Mouse (Mus musculus): Measurements from ENCODE around the gene Cx3cl1. TPM values are rescaled to one million over a fixed set of nuclear protein-coding genes. Genes with fewer than 3 reads are reported as not detected.

Gene Cx3cl1
- not detected in 3 replicates for total RNA-seq (2017)

DNA sequence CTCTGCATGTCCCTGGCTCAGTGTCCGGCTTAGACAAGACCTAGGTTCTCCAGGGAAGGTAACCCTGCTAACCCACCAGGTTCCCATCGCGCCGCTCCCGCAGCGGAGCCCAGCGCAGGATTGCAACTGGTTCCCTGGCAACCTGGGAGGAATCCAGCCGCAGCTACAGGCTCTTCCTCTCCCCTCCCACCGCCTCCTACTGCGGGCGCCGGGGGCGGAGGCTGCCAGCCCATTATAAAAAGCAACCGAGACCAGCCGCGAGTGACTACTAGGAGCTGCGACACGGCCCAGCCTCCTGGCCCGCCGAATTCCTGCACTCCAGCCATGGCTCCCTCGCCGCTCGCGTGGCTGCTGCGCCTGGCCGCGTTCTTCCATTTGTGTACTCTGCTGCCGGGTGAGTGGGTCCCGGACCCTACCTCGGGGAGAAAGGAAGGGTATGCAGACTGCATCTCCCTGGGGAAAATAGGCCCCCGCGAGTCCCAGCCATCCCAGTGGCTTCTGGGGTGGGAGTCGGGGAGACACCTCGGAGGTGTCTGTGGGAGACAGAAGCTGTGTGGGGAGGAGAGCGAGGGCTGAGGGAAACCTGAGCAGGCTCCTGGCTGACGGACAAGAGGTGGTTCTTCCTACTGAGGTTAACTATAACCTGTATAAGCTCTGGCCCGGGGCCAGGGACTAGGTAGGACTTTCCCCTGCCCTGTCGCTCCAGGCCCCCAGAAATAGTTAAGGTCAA, at the start of gene Cx3cl1:
Gene Cx3cl1, plus strand, starts transcription at position 69 of the 730 bp plus-strand sequence.
- no peak for ATAC-seq (replicated peaks; ENCODE audit: insufficient number of reproducible peaks, low FRiP score, low TSS enrichment, poor library complexity, severe bottlenecking)

DNA sequence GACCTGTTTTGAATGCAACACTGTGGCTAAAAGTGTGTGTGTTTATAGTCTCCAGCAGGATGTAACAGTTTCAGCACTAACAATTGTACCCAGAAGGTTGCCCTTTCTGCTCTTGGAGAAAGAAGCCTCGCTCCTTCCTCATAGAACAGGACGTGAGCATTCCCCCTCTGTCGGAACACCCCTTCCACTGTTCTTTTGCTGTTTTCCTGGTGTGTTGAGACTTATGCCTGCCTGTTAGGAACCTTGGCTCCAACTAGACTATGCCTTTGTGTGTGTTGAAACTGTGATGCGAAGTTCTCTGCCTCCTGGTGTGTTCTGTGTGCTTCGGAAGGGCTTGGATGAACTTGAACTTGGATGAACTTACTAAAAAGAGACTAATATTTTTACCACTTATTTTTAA, 45.8 kb upstream of the Cx3cl1 start:
- no peak for ATAC-seq (replicated peaks; ENCODE audit: insufficient number of reproducible peaks, low FRiP score, low TSS enrichment, poor library complexity, severe bottlenecking)

- ATAC-seq (replicated peaks; ENCODE audit: insufficient number of reproducible peaks, low FRiP score, low TSS enrichment, poor library complexity, severe bottlenecking), result no peak
Measured at GRCm38 (mm10) chr8:94729301-94729700, 42.5 kb upstream of the Cx3cl1 start.

DNA sequence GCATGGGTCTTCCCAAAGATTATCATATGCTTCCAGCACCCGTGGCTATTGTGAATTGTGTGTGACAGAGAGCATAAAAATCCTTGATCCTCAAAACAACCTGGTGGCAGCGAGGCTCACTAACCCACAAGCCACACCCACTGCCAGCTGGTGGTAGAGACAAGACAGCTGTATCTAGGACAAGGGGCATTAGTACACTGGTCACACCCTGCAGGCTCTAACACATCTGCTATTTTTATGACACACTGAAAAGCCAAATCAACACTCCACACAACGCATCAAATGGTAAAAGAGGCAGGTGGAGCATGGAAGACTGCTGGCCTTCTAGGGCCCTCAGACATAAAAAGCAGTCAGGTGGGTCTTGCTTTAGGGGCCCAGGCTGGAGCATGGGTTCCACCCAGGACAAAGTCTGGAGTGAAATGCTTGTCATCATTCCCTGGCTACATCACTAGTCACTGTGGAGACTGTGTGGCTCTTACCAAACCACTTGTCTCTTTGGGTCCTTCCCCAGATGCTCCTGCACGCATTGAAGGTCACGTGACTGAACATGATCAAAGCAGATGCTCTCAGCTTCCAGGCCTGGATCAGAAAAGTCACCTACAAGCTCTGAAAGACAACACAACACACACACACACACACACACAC, 37.9 kb upstream of the Cx3cl1 start:
- no peak for ATAC-seq (replicated peaks; ENCODE audit: insufficient number of reproducible peaks, low FRiP score, low TSS enrichment, poor library complexity, severe bottlenecking)

DNA sequence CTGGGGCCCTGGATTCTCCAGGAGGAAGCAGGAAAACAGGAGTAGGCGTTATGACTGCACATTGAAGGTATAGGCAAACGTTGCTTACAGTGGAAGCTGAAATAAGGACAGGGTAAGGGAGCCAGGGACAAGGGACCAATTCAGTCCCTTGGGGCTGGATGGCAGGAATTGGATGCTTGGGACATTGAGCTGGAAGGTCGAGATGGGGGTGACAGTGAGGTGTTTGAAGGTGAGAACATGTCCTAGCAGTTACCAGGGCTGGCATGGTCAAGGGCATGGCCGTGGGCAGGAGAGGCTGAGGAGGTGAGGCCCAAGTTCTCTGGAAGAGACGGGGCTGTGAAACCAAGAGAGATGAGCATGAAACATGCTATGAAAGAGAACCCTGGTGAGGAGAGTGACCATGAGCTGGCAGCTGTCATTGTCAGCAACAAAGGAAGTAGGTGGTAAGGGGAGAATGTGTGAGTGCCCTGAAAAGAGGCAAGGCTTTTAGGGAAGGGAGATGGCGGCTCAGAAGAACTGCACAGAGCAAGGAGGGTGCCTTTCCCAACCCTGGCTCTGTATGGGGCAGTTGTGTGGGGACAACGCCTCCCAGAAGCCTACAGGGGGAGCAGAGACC, 37.0 kb upstream of the Cx3cl1 start:
- no peak for ATAC-seq (replicated peaks; ENCODE audit: insufficient number of reproducible peaks, low FRiP score, low TSS enrichment, poor library complexity, severe bottlenecking)

DNA sequence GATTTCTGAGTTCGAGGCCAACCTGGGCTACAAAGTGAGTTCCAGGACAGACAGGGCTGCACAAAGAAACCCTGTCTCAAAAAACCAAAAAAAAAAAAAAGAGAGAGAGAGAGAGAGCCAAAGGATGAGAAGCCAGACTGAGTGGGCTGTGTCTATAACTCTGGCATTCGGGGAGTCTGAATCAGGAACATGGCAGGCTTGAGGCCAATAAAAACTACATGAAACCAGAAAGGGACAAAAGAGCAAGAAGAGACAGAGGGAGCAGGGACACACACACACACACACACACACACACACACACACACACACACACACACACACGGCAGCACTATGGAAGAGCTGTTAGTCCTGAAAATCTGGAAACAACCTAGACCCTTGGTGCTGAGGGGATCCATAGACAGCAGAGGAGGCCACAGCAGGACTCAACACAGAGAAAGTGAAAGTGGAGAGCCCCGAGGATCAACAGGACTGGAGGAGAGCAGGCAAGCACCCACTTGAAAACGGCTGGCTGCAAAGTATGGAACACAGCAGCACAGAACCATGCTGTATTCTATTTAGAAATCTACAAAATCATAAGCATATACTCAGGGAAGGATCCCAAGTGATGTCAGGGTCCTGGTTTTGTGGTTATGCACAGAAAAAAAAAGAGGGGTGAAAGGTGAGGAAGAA, 36.2 kb upstream of the Cx3cl1 start:
- no peak for ATAC-seq (replicated peaks; ENCODE audit: insufficient number of reproducible peaks, low FRiP score, low TSS enrichment, poor library complexity, severe bottlenecking)

- ATAC-seq (replicated peaks; ENCODE audit: insufficient number of reproducible peaks, low FRiP score, low TSS enrichment, poor library complexity, severe bottlenecking), result no peak
Measured at GRCm38 (mm10) chr8:94739829-94740228, 32.0 kb upstream of the Cx3cl1 start.

- no peak for ATAC-seq (replicated peaks; ENCODE audit: insufficient number of reproducible peaks, low FRiP score, low TSS enrichment, poor library complexity, severe bottlenecking)
Measured at GRCm38 (mm10) chr8:94740591-94740990, 31.2 kb upstream of the Cx3cl1 start.

DNA sequence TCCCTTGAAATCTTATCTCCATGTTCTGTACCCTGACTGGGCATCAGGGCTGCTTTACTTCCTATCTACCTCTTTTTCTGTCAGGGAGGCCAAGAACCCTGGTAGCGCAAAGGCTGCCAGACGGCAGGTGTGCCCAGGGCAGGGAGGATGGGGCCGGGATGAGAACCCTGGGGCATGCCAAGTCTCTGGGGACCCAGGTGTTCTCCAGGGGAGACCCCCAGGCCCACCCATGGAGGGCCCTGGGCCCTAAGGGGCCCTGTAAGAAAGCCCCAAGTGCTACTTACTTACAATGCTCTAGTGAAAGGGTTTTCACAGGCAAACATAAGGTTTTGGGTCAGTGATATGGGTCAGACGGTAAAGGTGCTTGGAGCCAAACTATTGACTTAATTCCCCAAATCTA, 30.1 kb upstream of the Cx3cl1 start:
- ATAC-seq (replicated peaks; ENCODE audit: insufficient number of reproducible peaks, low FRiP score, low TSS enrichment, poor library complexity, severe bottlenecking), result no peak

DNA sequence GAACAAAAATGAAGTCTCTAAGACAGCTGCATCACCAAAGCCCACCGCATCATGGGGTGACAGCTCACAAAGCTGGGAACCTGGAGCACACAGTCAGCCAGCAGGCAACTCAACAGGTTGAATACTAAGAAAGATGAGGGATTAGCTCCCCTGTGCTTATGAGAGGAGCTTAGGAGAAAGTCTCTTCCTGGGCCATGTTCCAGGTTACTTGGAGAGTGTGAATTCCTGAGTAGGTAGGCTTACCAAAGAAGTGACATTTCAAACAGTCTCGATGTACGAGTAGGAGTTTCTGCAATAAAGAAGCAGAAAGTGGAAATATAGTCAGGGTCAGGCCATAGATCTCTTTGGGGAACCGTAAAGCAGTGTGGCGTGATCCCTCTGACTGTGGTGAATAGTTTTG, 27.3 kb upstream of the Cx3cl1 start:
- no peak for ATAC-seq (replicated peaks; ENCODE audit: insufficient number of reproducible peaks, low FRiP score, low TSS enrichment, poor library complexity, severe bottlenecking)

GRCm38 (mm10) chr8:94744972-94745371, 26.8 kb upstream of the Cx3cl1 start:
- no peak for ATAC-seq (replicated peaks; ENCODE audit: insufficient number of reproducible peaks, low FRiP score, low TSS enrichment, poor library complexity, severe bottlenecking)

DNA sequence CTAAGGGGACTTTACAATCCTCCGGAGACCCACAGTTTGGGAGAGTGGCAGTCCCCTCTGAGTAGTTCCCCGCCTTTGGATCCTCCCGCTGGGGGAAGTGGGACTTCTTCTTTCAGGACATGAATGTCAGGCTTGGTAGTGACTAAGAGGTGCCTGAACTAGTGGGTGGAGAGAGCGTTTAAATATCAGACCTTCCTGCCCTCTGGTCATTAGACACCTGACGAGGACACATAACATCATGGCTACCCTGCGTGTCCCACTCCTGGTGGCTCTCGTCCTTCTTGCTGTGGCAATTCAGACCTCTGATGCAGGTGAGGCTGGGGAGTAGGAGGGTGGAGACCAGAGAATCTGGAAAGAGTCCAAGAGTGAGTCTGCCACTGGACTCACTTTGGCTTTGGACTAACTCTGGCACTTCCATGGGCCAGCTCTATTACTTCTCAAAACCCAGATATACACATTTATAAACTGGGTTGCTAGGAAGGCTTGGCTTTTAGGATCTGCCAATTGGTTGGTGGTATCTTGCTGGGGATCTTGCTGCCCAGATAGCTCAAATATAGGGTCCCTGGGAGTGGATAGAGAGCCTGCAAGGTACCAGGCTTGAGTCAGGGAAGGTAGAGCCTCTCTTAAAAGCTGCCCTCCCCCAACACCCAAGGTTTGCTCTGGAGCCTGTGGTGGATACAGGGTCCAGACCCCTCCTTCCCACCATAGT, 26.2 kb upstream of the Cx3cl1 start, which contains the start of gene Ccl22:
Gene Ccl22, plus strand, starts transcription at position 115 of the 709 bp plus-strand sequence.
- ATAC-seq (replicated peaks; ENCODE audit: insufficient number of reproducible peaks, low FRiP score, low TSS enrichment, poor library complexity, severe bottlenecking), result no peak

GRCm38 (mm10) chr8:94746832-94747231, 25.0 kb upstream of the Cx3cl1 start:
- ATAC-seq (replicated peaks; ENCODE audit: insufficient number of reproducible peaks, low FRiP score, low TSS enrichment, poor library complexity, severe bottlenecking), result no peak

GRCm38 (mm10) chr8:94748363-94748762, 23.4 kb upstream of the Cx3cl1 start:
- ATAC-seq (replicated peaks; ENCODE audit: insufficient number of reproducible peaks, low FRiP score, low TSS enrichment, poor library complexity, severe bottlenecking), result no peak

GRCm38 (mm10) chr8:94749942-94750341, 21.9 kb upstream of the Cx3cl1 start:
- ATAC-seq (replicated peaks; ENCODE audit: insufficient number of reproducible peaks, low FRiP score, low TSS enrichment, poor library complexity, severe bottlenecking), result no peak

GRCm38 (mm10) chr8:94751023-94751849, 20.6 kb upstream of the Cx3cl1 start:
- ATAC-seq (replicated peaks; ENCODE audit: insufficient number of reproducible peaks, low FRiP score, low TSS enrichment, poor library complexity, severe bottlenecking), result no peak

DNA sequence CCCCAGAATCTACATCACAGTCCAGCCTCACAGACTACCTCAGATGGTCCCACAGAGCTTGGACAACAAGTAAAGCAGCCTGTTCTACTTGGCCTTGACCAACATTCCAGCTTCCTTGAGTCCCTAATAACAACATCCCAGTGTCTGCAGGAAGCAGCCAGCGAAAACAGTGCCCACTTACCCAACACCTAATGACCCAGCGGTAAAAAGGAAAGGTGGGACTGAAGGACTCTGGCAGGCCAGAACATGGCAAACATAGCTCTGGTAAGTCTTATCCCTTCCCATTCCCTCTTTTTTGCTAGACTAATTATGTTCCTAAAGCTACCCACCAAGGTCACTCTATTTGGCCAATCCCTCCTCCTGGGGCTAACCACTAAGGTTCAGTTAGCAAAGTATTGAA, 17.8 kb upstream of the Cx3cl1 start:
- ATAC-seq (replicated peaks; ENCODE audit: insufficient number of reproducible peaks, low FRiP score, low TSS enrichment, poor library complexity, severe bottlenecking), result no peak

- no peak for ATAC-seq (replicated peaks; ENCODE audit: insufficient number of reproducible peaks, low FRiP score, low TSS enrichment, poor library complexity, severe bottlenecking)
Measured at GRCm38 (mm10) chr8:94754486-94754885, 17.3 kb upstream of the Cx3cl1 start.

Data from monocyte, adult 5-6 weeks (primary cell).